Mouse (Mus musculus) thymus, adult 2 months (tissue): Measurements from ENCODE around the gene Osgep. TPM values are rescaled to one million over a fixed set of nuclear protein-coding genes. Genes with fewer than 3 reads are reported as not detected.
A peak's percentile ranks its signal among the peaks of the same experiment; 100 is the strongest.
"Not testable (repeated sequence)": the region's sequence is repeated elsewhere in the genome, so short reads cannot be mapped to it uniquely, and the experiment has no call there.

Experiments used
- DNase-seq: peaks from one replicate; pipeline ENCODE4 v3.0.0; 2021
- H3K27ac ChIP-seq: fragments of 200-500 bp; 2 replicates; pipeline ENCODE4 v1.5.1; 2012; ENCODE audit warnings: low read length, control low read depth; ENCODE audit not compliant: control insufficient read depth, insufficient read depth
- H3K27me3 ChIP-seq: fragments of 200-500 bp; 2 replicates; pipeline ENCODE4 v1.6.1; 2012; ENCODE audit warnings: mild to moderate bottlenecking, low read length, moderate library complexity, mixed read lengths; ENCODE audit not compliant: control insufficient read depth, insufficient read depth
- H3K36me3 ChIP-seq: fragments of 200-500 bp; 2 replicates; pipeline ENCODE4 v1.6.1; 2012; ENCODE audit warnings: mild to moderate bottlenecking, low read length, moderate library complexity; ENCODE audit not compliant: control insufficient read depth, insufficient read depth
- H3K4me1 ChIP-seq: fragments of 200-500 bp; replicated peaks from 2 replicates; pipeline ENCODE4 v1.6.1; 2012; ENCODE audit warnings: low read length; ENCODE audit not compliant: control insufficient read depth, insufficient read depth
- H3K4me3 ChIP-seq: fragments of 200-500 bp; 2 replicates; pipeline ENCODE4 v1.5.1; 2012; ENCODE audit warnings: mild to moderate bottlenecking, low read length, control low read depth, moderate library complexity; ENCODE audit not compliant: control insufficient read depth, insufficient read depth
- CTCF ChIP-seq: fragments of 200-500 bp; IDR thresholded peaks from 2 replicates; pipeline ENCODE4 v1.5.1; 2012; ENCODE audit warnings: mild to moderate bottlenecking, control low read depth, low read length, moderate library complexity, borderline replicate concordance; ENCODE audit not compliant: control insufficient read depth, poor library complexity, insufficient read depth; ENCODE audit errors: extremely low read depth
- POLR2A ChIP-seq: fragments of 200-500 bp; IDR thresholded peaks from 2 replicates; pipeline ENCODE4 v1.6.1; 2012; ENCODE audit warnings: mild to moderate bottlenecking, low read length, control low read depth, moderate library complexity; ENCODE audit not compliant: control insufficient read depth, poor library complexity, insufficient read depth; ENCODE audit errors: extremely low read depth
- WGBS: fragments of 180-500 bp; shearing (Covaris S2); methylation state at CpG from one replicate; pipeline ENCODE4 v1.1.7; 2018; 5-methylcytosine and 5-hydroxymethylcytosine counted together
- polyA plus RNA-seq: library from polyadenylated mRNA; depleted of rRNA; stranded (reverse); fragments of >200 nt; gene quantifications from 2 replicates; pipeline ENCODE4 v1.2.3, GENCODE M21; 2012; rRNA removed

The Osgep gene
- polyA plus RNA-seq = 131 and 143 TPM in 2 replicates

DNA sequence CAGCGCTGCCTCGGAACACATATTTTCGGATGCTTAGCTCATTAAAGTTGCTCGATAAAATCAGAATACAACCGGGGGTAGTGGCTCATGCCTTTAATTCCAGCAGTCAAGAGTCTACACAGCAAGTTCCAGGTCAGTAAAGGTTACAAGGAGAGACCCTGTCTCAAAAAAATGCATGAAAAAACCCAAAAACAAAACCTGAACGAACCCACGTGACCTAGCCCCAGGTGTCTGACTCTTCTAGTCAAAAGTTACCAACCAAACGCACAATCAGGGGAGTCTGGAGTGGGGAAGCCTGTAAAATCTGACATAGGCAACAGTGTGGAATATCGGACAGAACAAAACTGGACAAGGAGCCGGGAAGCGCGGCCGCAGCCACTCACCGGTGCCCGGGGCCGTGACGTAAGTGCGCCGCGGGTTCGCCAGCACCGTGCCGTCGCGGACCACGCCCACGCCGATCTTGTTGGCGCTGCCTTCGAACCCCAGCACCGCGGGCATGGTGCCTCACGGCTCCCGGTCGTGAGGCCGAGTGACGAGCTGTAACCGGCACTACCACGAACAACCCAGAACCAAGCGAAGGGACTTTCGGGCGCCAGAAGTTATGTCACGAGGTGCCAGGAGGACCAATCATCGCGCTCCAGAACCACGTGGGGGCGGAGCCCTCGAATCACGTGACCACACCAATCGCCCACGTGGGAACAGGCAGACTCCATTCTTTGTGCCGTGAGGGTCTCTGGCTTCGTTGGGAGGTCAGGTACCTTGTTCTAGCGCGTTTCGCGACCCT, at the start of gene Osgep, which contains the start of gene Apex1:
Gene Osgep (minus strand): TSS at position 613 of the 784 bp plus-strand sequence.
Gene Apex1 (plus strand): TSS at position 688 of the 784 bp plus-strand sequence.
- Histone ChIP-seq H3K36me3 (peaks cover 10% of the 10 kb centered on the region), H3K27me3 (no peaks in the 10 kb centered on the region), H3K27ac (peak within 1 kb of the TSS; percentile 66), H3K4me3 (peak within 1 kb of the TSS; percentile 93), H3K4me1 (peaks cover 3% of the 10 kb centered on the region; the same call in 1 of the 2 replicates)
- DNase-seq = peak; percentile 95
- peak; percentile 87 for TF ChIP-seq POLR2A
- TF ChIP-seq CTCF = peak; percentile 51; the same call in 1 of the 2 replicates
- WGBS = under 1% methylated on average over 57 of the region's 57 CpGs

- DNase-seq = no peak
- 72% methylated on average over 4 of the region's 4 CpGs for WGBS
Measured at GRCm38 (mm10) chr14:50973700-50974099, 49.0 kb upstream of the Osgep start.

GRCm38 (mm10) chr14:50973054-50973453, 48.4 kb upstream of the Osgep start:
- not testable (repeated sequence) for H3K27me3 ChIP-seq, DNase-seq, H3K4me3 ChIP-seq, H3K27ac ChIP-seq, H3K36me3 ChIP-seq
- 96% methylated on average over 5 of the region's 5 CpGs for WGBS
- peaks cover 11% of the 10 kb centered on the region for H3K4me1 ChIP-seq

More at GRCm38 (mm10) chr14:50973700-50974099, 49.0 kb upstream of the Osgep start:
- H3K4me1 ChIP-seq = peaks cover 11% of the 10 kb centered on the region
- no peaks in the 10 kb centered on the region for H3K36me3 ChIP-seq
- TF ChIP-seq CTCF = no peak
- TF ChIP-seq POLR2A = no peak
- H3K4me3 ChIP-seq = no peak overlapping the region
- H3K27me3 ChIP-seq = no peaks in the 10 kb centered on the region
- no peak overlapping the region for H3K27ac ChIP-seq

- whole genome bisulfite sequencing = 14% methylated on average over 1 of the region's 1 CpGs
- TF ChIP-seq POLR2A (no peak), CTCF (no peak)
- H3K27me3 ChIP-seq = no peaks in the 10 kb centered on the region
- H3K27ac ChIP-seq = no peak overlapping the region
- DNase-seq = no peak
- H3K4me3 ChIP-seq = no peak overlapping the region
- no peaks in the 10 kb centered on the region for H3K36me3 ChIP-seq
- H3K4me1 ChIP-seq = peaks cover 11% of the 10 kb centered on the region
Measured at GRCm38 (mm10) chr14:50970822-50971221, 46.1 kb upstream of the Osgep start.

DNA sequence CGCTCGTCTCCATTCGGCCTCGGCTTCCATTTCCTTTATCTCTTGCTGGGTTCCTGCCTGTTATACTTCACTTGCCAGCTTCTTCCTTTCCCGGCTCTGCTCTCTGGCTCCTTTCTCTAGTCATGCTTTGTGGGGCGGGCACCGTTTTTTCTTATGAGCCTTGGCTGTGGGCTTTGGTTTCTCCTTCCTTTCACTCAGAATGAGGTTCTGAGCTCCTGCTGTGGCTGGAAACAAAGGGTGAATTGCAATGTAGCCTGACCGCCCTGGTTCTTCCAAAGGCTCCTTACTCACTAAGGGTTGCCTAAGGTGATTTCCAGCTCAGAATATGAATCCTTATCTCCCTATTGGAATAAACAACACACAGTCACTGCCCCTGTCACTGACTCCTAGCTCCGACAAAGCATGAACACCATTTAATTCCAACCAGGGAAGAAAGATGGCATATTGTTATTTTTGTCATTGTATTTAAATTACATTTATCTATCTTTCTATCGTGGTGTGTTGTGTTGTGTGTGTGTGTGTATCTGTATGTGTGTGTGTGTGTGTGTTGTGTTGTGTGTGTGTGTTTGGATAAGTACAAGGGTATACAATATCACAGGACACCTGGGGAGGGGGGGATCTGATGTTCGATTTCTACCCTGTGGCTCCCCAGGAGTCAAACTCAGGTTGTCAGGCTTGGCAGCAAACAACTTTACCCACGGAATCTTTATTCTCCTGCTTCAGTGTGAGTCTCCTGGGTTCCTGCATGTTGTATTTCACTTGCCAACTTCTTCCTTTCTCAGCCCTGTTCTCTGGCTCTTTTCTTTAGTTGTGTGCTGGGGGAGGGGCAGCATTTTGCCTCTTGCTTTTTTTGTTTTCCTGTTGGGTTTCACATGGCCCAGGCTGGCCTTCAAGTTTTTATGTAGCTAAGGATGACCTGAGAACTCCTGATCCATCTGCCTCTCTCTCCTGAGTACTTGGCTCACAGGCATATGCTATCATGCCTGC, 45.2 kb upstream of the Osgep start:
- no peak for TF ChIP-seq POLR2A
- no peak for TF ChIP-seq CTCF

DNA sequence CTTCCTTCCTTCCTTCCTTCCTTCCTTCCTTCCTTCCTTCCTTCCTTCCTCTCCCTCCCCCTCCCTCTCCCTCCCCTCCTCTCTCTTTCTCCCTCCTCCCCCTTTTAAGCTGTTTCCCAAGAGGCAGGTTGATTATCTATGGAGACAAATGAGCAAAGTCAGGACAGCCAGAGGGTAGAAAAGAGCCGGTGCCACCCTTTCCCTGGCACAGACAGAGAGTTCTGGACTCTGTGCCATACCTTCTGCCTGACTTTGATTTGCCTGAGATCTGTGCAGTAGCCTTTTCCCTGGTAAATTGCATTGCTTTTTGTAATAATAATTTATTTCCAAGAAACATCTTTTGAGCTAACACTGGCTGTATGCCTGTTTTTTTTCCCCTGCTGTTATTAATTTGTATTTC, 44.3 kb upstream of the Osgep start:
- H3K27me3 ChIP-seq = no peaks in the 10 kb centered on the region

More for the DNA sequence above, 45.2 kb upstream of the Osgep start:
- DNase-seq = no peak
- 30% methylated on average over 12 of the region's 12 CpGs for WGBS
- H3K4me3 ChIP-seq = no peak overlapping the region
- no peak overlapping the region for H3K27ac ChIP-seq
- H3K27me3 ChIP-seq = no peaks in the 10 kb centered on the region
- H3K36me3 ChIP-seq = no peaks in the 10 kb centered on the region
- H3K4me1 ChIP-seq = peaks cover 11% of the 10 kb centered on the region

More for the DNA sequence above, 44.3 kb upstream of the Osgep start:
- Histone ChIP-seq H3K36me3 (no peaks in the 10 kb centered on the region), H3K4me1 (peaks cover 11% of the 10 kb centered on the region), H3K4me3 (no peak overlapping the region), H3K27ac (no peak overlapping the region)
- 84% methylated on average over 1 of the region's 1 CpGs for WGBS
- TF ChIP-seq CTCF = no peak
- no peak for TF ChIP-seq POLR2A
- DNase-seq = no peak
